Mouse (Mus musculus): ENCODE results near the gene Myzap.

DNA sequence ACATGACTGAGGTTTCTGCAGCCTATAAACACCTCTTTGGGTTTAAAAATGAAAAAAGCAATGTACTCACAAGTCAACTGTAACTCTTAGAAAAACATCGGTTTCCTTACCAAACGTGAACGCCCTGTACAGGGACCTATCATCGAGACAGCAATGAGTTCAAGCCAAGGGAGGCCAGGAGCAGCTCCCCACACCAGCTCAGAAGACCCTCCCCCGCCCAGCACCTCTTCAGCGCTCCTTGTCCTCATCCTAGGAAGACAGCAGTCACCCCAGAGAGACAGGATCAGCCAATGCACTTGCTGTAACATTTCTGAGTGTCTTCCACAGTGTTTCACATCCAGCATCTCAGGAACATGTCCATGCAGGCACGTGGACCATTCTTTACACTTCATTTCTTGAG, 113.6 kb downstream of the Myzap start:
- TF ChIP-seq CTCF (IDR thresholded peaks at IDR 0.05; ENCODE audit: low read depth, low read length), result no peak
- no peak for TF ChIP-seq EP300 (IDR thresholded peaks at IDR 0.05; ENCODE audit: insufficient read depth, low read depth, low read length)
- no peak for TF ChIP-seq POLR2A (IDR thresholded peaks at IDR 0.05; ENCODE audit: insufficient read depth, low read length)
